Mouse (Mus musculus): ENCODE results near the gene Cgn.

GRCm38 (mm10) chr3:94813651-94814050 is 27.4 kb upstream of the Cgn start:
- TF ChIP-seq GATA1 (IDR thresholded peaks at IDR 0.05; ENCODE audit: low read length) = no peak
- no peak for TF ChIP-seq TAL1 (IDR thresholded peaks at IDR 0.05; ENCODE audit: low read length)
